Mouse (Mus musculus) CH12.LX (cell line): ENCODE measurements around the gene Meaf6. TPM values are rescaled to one million over a fixed set of nuclear protein-coding genes. Genes with fewer than 3 reads are reported as not detected.

Experiments
- DNase-seq: peaks from one replicate; pipeline ENCODE4 v3.0.0-alpha.2; 2013; ENCODE audit errors: extremely low read depth
- H3K27ac ChIP-seq: 2 replicates; pipeline ENCODE4 v1.5.1; 2012; ENCODE audit warnings: low read depth, mild to moderate bottlenecking, control low read depth, moderate library complexity; ENCODE audit not compliant: insufficient read depth
- H3K27me3 ChIP-seq: replicated peaks from 2 replicates; pipeline ENCODE3; 2012; ENCODE audit warnings: inconsistent platforms
- H3K36me3 ChIP-seq, 2 experiments: replicated peaks in 1 of 2; 2 replicates each; pipeline versions ENCODE3 to v1.6.1; 2012; ENCODE audit warnings: inconsistent platforms in 1 of 2, low read length in 1 of 2, mild to moderate bottlenecking in 1 of 2, mixed read lengths in 1 of 2, moderate library complexity in 1 of 2; ENCODE audit not compliant: control insufficient read depth in 1 of 2, insufficient read depth in 1 of 2
- H3K4me1 ChIP-seq, 2 experiments: 2 replicates each; pipeline ENCODE4 v1.6.1; 2012; ENCODE audit warnings: inconsistent platforms in 1 of 2, moderate library complexity in 1 of 2; ENCODE audit not compliant: insufficient read depth in 2 of 2, control insufficient read depth in 1 of 2
- H3K4me2 ChIP-seq: 2 replicates; pipeline ENCODE4 v1.6.1; 2012; ENCODE audit warnings: low read depth, mild to moderate bottlenecking, control low read depth; ENCODE audit not compliant: poor library complexity, insufficient read depth, severe bottlenecking
- H3K4me3 ChIP-seq, 3 experiments: fragments of 150-350 bp in 1 of 3; sonication (generic) in 1 of 3; replicated peaks in 1 of 3; 2 replicates each; pipeline versions ENCODE3 to v1.5.1; 2011 to 2012; ENCODE audit warnings: low read depth in 2 of 3, low read length in 2 of 3, mild to moderate bottlenecking in 2 of 3, moderate library complexity in 2 of 3, control low read depth in 1 of 3, improper control_type of control experiment in 1 of 3, inconsistent platforms in 1 of 3, mixed read lengths in 1 of 3; ENCODE audit not compliant: poor library complexity in 1 of 3
- H3K79me2 ChIP-seq: replicated peaks from 2 replicates; pipeline ENCODE4 v1.6.1; 2012; ENCODE audit warnings: mild to moderate bottlenecking, moderate library complexity; ENCODE audit not compliant: control insufficient read depth, poor library complexity, insufficient read depth, severe bottlenecking; ENCODE audit errors: extremely low read depth
- H3K9ac ChIP-seq: 2 replicates; pipeline ENCODE4 v1.6.1; 2012; ENCODE audit warnings: low read depth, mild to moderate bottlenecking, control low read depth, moderate library complexity; ENCODE audit not compliant: insufficient read depth
- H3K9me3 ChIP-seq: replicated peaks from 2 replicates; pipeline ENCODE3; 2012; ENCODE audit warnings: low read length, inconsistent platforms, mixed read lengths
- BHLHE40 ChIP-seq: IDR thresholded peaks from 2 replicates; pipeline ENCODE4 v1.6.1; 2011; ENCODE audit warnings: mild to moderate bottlenecking, low read depth, low read length, improper control_type of control experiment
- CHD2 ChIP-seq: IDR thresholded peaks from 2 replicates; pipeline ENCODE4 v1.6.1; 2011; ENCODE audit warnings: low read length, improper control_type of control experiment
- CTCF ChIP-seq, 2 experiments: IDR thresholded peaks in 1 of 2; conservative IDR thresholded peaks in 1 of 2; 2 replicates each; pipeline ENCODE4 v1.5.1; 2011 to 2012; ENCODE audit warnings: low read depth in 2 of 2, low read length in 2 of 2, improper control_type of control experiment in 1 of 2, inconsistent platforms in 1 of 2, mild to moderate bottlenecking in 1 of 2, moderate library complexity in 1 of 2
- E2F4 ChIP-seq: IDR thresholded peaks from 2 replicates; pipeline ENCODE4 v1.6.1; 2011; ENCODE audit warnings: low read depth, low read length, improper control_type of control experiment; ENCODE audit not compliant: insufficient replicate concordance
- GABPA ChIP-seq: IDR thresholded peaks from 2 replicates; pipeline ENCODE4 v1.6.1; 2012; ENCODE audit warnings: low read depth, low read length, improper control_type of control experiment, inconsistent platforms; ENCODE audit not compliant: insufficient replicate concordance
- HCFC1 ChIP-seq: IDR thresholded peaks from 2 replicates; pipeline ENCODE4 v1.6.1; 2012; ENCODE audit warnings: low read depth, mild to moderate bottlenecking, inconsistent platforms, low read length, improper control_type of control experiment
- IRF4 ChIP-seq: IDR thresholded peaks from 2 replicates; pipeline ENCODE4 v1.6.1; 2014; ENCODE audit warnings: low read depth, mild to moderate bottlenecking, inconsistent platforms, low read length, improper control_type of control experiment
- MAFK ChIP-seq: IDR thresholded peaks from 2 replicates; pipeline ENCODE4 v1.6.1; 2011; ENCODE audit warnings: low read length, improper control_type of control experiment; ENCODE audit not compliant: insufficient replicate concordance
- MAX ChIP-seq: IDR thresholded peaks from 2 replicates; pipeline ENCODE4 v1.6.1; 2011; ENCODE audit warnings: low read length, improper control_type of control experiment
- MXI1 ChIP-seq: IDR thresholded peaks from 2 replicates; pipeline ENCODE4 v1.6.1; 2011; ENCODE audit warnings: mild to moderate bottlenecking, low read depth, low read length, improper control_type of control experiment
- MYC ChIP-seq: IDR thresholded peaks from 2 replicates; pipeline ENCODE4 v1.6.1; 2011; ENCODE audit warnings: low read depth, mild to moderate bottlenecking, improper control_type of control experiment, low read length
- NRF1 ChIP-seq: IDR thresholded peaks from 2 replicates; pipeline ENCODE4 v1.6.1; 2014; ENCODE audit warnings: low read depth, mild to moderate bottlenecking, inconsistent platforms, low read length, improper control_type of control experiment, moderate library complexity
- POLR2AphosphoS2 ChIP-seq: IDR thresholded peaks from 2 replicates; pipeline ENCODE4 v1.6.1; 2011; ENCODE audit warnings: low read depth, low read length, improper control_type of control experiment
- RAD21 ChIP-seq: IDR thresholded peaks from 2 replicates; pipeline ENCODE4 v1.6.1; 2011; ENCODE audit warnings: low read depth, mild to moderate bottlenecking, low read length, improper control_type of control experiment, moderate library complexity
- SIN3A ChIP-seq: IDR thresholded peaks from 2 replicates; pipeline ENCODE4 v1.6.1; 2012; ENCODE audit warnings: low read length, improper control_type of control experiment, inconsistent platforms
- SMC3 ChIP-seq: IDR thresholded peaks from 2 replicates; pipeline ENCODE4 v1.6.1; 2011; ENCODE audit warnings: low read depth, low read length, improper control_type of control experiment
- TBP ChIP-seq: conservative IDR thresholded peaks from 2 replicates; pipeline ENCODE4 v1.6.1; 2011; ENCODE audit warnings: low read depth, low read length, improper control_type of control experiment
- ZC3H11A ChIP-seq: IDR thresholded peaks from 2 replicates; pipeline ENCODE4 v1.6.1; 2012; ENCODE audit warnings: low read depth, mild to moderate bottlenecking, inconsistent platforms, low read length, improper control_type of control experiment
- ZKSCAN1 ChIP-seq: IDR thresholded peaks from 2 replicates; pipeline ENCODE4 v1.6.1; 2012; ENCODE audit warnings: low read depth, inconsistent platforms, low read length, improper control_type of control experiment, borderline replicate concordance
- ZMIZ1 ChIP-seq: IDR thresholded peaks from 2 replicates; pipeline ENCODE4 v1.6.1; 2012; ENCODE audit warnings: low read depth, mild to moderate bottlenecking, inconsistent platforms, low read length, improper control_type of control experiment
- ZNF384 ChIP-seq: IDR thresholded peaks from 2 replicates; pipeline ENCODE4 v1.6.1; 2012; ENCODE audit warnings: low read depth, low read length, improper control_type of control experiment, inconsistent platforms
- dilution Hi-C: fragments of 300-500 bp; cut with MboI; formaldehyde crosslinking; loops from 2 replicates; pipeline ENCODE4 v1.14.3; 2020; ENCODE audit warnings: low sequenced_read_pairs; ENCODE audit not compliant: extremely low pct_unique_long_range_greater_than_20kb, extremely low pct_ligation_motif_present
- in situ Hi-C: fragments of 300-500 bp; cut with MboI; formaldehyde crosslinking; loops from 3 replicates; pipeline ENCODE4 v1.14.3; 2019; ENCODE audit warnings: low sequenced_read_pairs, low pct_ligation_motif_present, low pct_unique_long_range_greater_than_20kb, mixed read lengths
- polyA plus RNA-seq: library from polyadenylated mRNA; unstranded; fragments of >175 nt; gene quantifications from 2 replicates; pipeline ENCODE4 v1.2.1, GENCODE M21; 2012; ENCODE audit warnings: low read depth; ENCODE audit not compliant: insufficient read length
- total RNA-seq, 2 experiments: library from RNA; depleted of rRNA; stranded (reverse); fragments of 300-350 nt in 1 of 2; fragments of >200 nt in 1 of 2; gene quantifications; 2 replicates each; pipeline ENCODE4 v1.2.3; 2012 to 2014

The Meaf6 gene
- total and polyA plus RNA-seq, 3 experiments, result 26.4 to 52.8 (median 29.3) TPM

DNA sequence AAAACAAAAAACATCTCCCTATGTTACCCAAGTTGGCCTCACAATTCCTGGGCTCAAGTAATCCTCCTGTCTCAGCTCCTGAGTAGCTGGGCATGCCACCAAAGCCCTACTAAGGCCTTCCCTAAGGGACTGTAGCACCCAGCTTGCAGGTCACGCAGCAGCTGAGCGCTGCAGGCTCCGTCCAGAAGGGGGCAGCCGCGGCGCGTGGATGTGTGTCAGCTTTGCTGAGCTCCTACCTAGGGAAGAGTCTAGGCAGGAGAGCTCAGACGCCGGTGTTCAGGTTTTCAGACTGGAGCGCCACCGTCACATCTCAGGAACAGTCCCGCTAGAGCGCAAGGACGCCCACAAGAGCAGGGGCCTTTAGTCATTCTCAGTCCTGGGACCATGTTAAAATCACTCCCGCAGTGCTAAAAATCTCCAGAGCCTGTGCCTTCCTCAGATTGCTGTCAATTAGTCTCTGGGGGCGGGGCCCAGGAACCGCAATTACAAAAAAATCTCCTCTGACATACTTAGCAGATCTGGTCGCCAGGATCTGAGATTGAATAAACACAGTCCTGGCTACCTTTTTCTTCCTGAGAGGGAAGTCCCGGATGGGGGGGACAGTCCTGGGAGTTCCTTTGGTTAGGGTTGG, 75.5 kb downstream of the Meaf6 start:
- H3K4me3 ChIP-seq, result no peak overlapping the region
- dilution Hi-C loops, result no loop called here

DNA sequence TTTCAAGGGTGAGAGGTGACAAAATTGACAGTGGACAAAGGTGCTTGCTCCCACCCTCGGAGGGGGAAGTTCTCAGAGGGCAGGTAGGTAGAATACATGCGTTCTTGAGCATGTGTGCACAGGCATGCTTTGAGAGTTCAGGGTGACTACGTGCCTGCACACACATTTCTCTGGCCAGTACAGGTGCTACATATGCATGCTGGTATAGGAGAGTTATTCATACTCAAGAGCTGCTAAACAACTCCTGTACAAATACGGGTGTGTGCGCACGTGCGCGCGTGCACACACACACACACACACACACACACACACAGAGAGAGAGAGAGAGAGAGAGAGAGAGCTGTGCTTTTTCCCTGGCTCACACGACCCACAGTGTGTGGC, 76.0 kb downstream of the Meaf6 start:
- Histone ChIP-seq H3K4me1 (no peaks in the 10 kb centered on the region), H3K27ac (no peak overlapping the region), H3K36me3 (no peaks in the 10 kb centered on the region), H3K9ac (no peak overlapping the region), H3K27me3 (peaks cover 76% of the 10 kb centered on the region), H3K4me2 (no peak overlapping the region), H3K9me3 (peaks cover 7% of the 10 kb centered on the region), H3K79me2 (no peaks in the 10 kb centered on the region), H3K4me3 (no peak overlapping the region)
- no peak for DNase-seq
- TF ChIP-seq ZC3H11A, result no peak
- TF ChIP-seq NRF1, result no peak
- no peak for TF ChIP-seq ZMIZ1
- 0 out of 2 replicates have a peak, but pooled peaks have one; percentile 12 for TF ChIP-seq BHLHE40
- no peak for TF ChIP-seq CTCF (conservative IDR thresholded peaks at IDR 0.05 in 1 of 2, IDR thresholded peaks at IDR 0.05 in 1 of 2; ENCODE audit: low read depth in 2 of 2, low read length in 2 of 2)
- TF ChIP-seq GABPA, result no peak
- TF ChIP-seq MAFK, result no peak
- in situ Hi-C loops (loop anchor here (25.0 kb wide), 1 partner anchor 801 kb away; no protein-coding TSS in a partner anchor), dilution Hi-C loops (no loop called here)

More for the DNA sequence above, 75.5 kb downstream of the Meaf6 start:
- H3K27ac ChIP-seq, result no peak overlapping the region
- no peak overlapping the region for H3K4me2 ChIP-seq
- H3K79me2 ChIP-seq, result no peaks in the 10 kb centered on the region
- H3K36me3 ChIP-seq, result no peaks in the 10 kb centered on the region
- in situ Hi-C loops, result loop anchor here (25.0 kb wide), 1 partner anchor 802 kb away; no protein-coding TSS in a partner anchor
- H3K9me3 ChIP-seq, result peaks cover 5% of the 10 kb centered on the region
- DNase-seq, result peak; percentile 71
- no peaks in the 10 kb centered on the region for H3K4me1 ChIP-seq
- H3K27me3 ChIP-seq, result peaks cover 78% of the 10 kb centered on the region
- no peak overlapping the region for H3K9ac ChIP-seq
- TF ChIP-seq CHD2 (no peak), CTCF (conservative IDR thresholded peaks at IDR 0.05 in 1 of 2, IDR thresholded peaks at IDR 0.05 in 1 of 2; ENCODE audit: low read depth in 2 of 2, low read length in 2 of 2) (peak; percentile 49 to 91), SMC3 (peak; percentile 80), RAD21 (peak; percentile 86)

DNA sequence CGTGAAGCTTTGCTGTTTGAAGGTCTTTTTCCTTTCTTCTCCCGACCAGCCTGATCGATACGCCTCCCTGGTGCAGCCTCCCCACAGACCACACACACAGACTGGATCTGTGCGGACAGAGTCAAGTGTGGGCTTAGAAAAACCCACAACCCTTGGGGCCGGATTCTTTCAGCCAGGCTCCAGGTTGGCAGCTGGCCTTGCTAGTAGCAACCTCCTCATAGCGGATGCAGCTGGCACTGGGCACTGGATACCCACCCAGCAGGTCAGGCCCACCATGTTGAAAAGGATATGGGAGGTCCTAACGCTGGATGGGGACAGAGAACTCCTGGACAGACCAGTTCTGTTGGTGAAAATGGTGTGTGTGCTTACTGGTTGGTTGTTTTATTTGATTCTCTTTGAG, 76.5 kb downstream of the Meaf6 start:
- DNase-seq, result no peak
- Histone ChIP-seq H3K9ac (no peak overlapping the region), H3K36me3 (no peaks in the 10 kb centered on the region), H3K79me2 (no peaks in the 10 kb centered on the region), H3K4me1 (no peaks in the 10 kb centered on the region), H3K4me2 (no peak overlapping the region), H3K27ac (no peak overlapping the region), H3K9me3 (peaks cover 7% of the 10 kb centered on the region), H3K4me3 (no peak overlapping the region), H3K27me3 (peaks cover 72% of the 10 kb centered on the region)
- dilution Hi-C loops, result no loop called here
- TF ChIP-seq IRF4, result no peak
- no peak for TF ChIP-seq TBP
- TF ChIP-seq ZNF384, result no peak
- no peak for TF ChIP-seq SIN3A
- TF ChIP-seq HCFC1, result no peak
- TF ChIP-seq CTCF (conservative IDR thresholded peaks at IDR 0.05 in 1 of 2, IDR thresholded peaks at IDR 0.05 in 1 of 2; ENCODE audit: low read depth in 2 of 2, low read length in 2 of 2), result no peak
- TF ChIP-seq MAFK, result no peak
- no peak for TF ChIP-seq RAD21
- TF ChIP-seq ZKSCAN1, result no peak
- TF ChIP-seq CHD2, result no peak
- no peak for TF ChIP-seq E2F4
- TF ChIP-seq MXI1, result no peak
- TF ChIP-seq ZC3H11A, result no peak
- TF ChIP-seq MAX, result no peak
- TF ChIP-seq MYC, result no peak
- TF ChIP-seq POLR2AphosphoS2, result no peak
- in situ Hi-C loops, result loop anchor here (25.0 kb wide), 1 partner anchor 801 kb away; no protein-coding TSS in a partner anchor
